Mouse (Mus musculus): ENCODE results near the gene Pllp.
A peak's percentile ranks its signal among the peaks of the same experiment; 100 is the strongest.

Pllp gene

GRCm38 (mm10) chr8:94695994-94696384 lies at the start of gene Pllp:
TSS of gene Pllp (minus strand) at chr8:94696278.
- no peak for DNase-seq (ENCODE audit: low read depth)

GRCm38 (mm10) chr8:94745476-94746184 lies 49.6 kb upstream of the Pllp start, which contains the start of gene Ccl22:
TSS of gene Ccl22 (plus strand) at chr8:94745590.
- no peak for DNase-seq (ENCODE audit: low read depth)

- no peak for DNase-seq (ENCODE audit: low read depth)
Measured at GRCm38 (mm10) chr8:94744972-94745371, 48.9 kb upstream of the Pllp start.

DNA sequence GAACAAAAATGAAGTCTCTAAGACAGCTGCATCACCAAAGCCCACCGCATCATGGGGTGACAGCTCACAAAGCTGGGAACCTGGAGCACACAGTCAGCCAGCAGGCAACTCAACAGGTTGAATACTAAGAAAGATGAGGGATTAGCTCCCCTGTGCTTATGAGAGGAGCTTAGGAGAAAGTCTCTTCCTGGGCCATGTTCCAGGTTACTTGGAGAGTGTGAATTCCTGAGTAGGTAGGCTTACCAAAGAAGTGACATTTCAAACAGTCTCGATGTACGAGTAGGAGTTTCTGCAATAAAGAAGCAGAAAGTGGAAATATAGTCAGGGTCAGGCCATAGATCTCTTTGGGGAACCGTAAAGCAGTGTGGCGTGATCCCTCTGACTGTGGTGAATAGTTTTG lies 48.4 kb upstream of the Pllp start:
- no peak for DNase-seq (ENCODE audit: low read depth)

DNA sequence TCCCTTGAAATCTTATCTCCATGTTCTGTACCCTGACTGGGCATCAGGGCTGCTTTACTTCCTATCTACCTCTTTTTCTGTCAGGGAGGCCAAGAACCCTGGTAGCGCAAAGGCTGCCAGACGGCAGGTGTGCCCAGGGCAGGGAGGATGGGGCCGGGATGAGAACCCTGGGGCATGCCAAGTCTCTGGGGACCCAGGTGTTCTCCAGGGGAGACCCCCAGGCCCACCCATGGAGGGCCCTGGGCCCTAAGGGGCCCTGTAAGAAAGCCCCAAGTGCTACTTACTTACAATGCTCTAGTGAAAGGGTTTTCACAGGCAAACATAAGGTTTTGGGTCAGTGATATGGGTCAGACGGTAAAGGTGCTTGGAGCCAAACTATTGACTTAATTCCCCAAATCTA lies 45.6 kb upstream of the Pllp start:
- no peak for DNase-seq (ENCODE audit: low read depth)

DNA sequence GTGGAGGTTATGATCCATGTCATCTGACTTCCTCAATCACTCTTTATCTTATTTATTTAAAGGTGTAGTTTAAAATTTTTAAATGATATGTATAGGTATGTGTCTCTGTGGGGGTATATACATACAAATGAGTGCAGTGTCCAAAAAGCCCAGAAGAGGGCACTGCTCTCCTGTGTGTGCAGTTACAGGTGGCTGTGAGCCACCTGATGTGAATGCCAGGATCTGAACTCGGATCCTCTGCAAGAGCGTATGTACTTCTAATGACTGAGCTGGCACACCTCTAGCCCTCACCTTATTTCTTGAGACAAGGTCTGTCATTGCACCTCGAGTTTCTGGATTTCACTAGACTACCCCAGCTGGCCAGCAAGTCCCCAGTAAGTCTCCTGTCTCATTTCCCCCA lies 44.5 kb upstream of the Pllp start:
- DNase-seq (ENCODE audit: low read depth): peak; percentile 16

DNA sequence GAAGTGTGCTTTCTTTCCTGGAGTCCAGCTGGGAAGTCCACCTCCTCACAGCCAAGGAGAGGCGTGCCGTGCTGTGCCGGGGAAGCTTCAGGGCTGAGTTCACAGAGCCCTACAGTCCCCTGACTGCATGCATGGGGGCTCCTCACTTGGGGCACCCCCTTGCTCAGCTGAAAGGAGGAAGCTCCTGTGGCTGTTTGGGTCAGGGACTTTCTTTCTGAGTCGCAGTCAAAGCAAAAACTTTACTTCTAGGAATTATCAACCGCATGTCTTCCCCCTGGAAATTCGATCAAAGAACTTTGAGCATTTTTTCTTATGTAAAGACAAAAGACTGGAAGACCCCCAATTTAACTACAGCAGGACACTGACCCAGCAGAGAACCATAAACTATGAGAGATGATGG lies 43.8 kb upstream of the Pllp start:
- DNase-seq (ENCODE audit: low read depth): no peak

GRCm38 (mm10) chr8:94735426-94736094 lies 39.5 kb upstream of the Pllp start:
- DNase-seq (ENCODE audit: low read depth): peak; percentile 59

DNA sequence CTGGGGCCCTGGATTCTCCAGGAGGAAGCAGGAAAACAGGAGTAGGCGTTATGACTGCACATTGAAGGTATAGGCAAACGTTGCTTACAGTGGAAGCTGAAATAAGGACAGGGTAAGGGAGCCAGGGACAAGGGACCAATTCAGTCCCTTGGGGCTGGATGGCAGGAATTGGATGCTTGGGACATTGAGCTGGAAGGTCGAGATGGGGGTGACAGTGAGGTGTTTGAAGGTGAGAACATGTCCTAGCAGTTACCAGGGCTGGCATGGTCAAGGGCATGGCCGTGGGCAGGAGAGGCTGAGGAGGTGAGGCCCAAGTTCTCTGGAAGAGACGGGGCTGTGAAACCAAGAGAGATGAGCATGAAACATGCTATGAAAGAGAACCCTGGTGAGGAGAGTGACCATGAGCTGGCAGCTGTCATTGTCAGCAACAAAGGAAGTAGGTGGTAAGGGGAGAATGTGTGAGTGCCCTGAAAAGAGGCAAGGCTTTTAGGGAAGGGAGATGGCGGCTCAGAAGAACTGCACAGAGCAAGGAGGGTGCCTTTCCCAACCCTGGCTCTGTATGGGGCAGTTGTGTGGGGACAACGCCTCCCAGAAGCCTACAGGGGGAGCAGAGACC lies 38.8 kb upstream of the Pllp start:
- DNase-seq (ENCODE audit: low read depth): peak; percentile 18

- DNase-seq (ENCODE audit: low read depth): peak; percentile 30
Measured at GRCm38 (mm10) chr8:94733821-94734465, 37.9 kb upstream of the Pllp start.

DNA sequence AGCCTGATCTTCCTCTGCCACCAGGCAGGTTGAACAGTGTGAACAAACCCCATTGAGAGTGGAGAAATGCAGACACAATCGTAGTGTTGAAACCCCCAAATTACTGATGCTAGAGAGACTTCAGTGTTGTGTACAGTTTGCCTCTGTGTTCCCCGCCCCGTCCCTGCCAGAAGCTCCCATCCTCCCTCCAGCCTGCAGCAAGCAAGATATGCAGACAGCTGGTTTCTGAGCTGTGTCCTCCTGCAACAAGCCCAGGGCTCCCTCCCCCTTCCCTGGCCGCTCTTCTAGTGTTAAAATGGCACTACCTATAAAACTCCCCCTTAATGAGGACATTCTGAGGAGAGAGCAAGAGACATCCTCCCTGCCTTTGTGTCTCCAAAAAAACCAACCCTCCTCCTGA lies 33.2 kb upstream of the Pllp start:
- no peak for DNase-seq (ENCODE audit: low read depth)

- no peak for DNase-seq (ENCODE audit: low read depth)
Measured at GRCm38 (mm10) chr8:94725998-94726397, 29.9 kb upstream of the Pllp start.

DNA sequence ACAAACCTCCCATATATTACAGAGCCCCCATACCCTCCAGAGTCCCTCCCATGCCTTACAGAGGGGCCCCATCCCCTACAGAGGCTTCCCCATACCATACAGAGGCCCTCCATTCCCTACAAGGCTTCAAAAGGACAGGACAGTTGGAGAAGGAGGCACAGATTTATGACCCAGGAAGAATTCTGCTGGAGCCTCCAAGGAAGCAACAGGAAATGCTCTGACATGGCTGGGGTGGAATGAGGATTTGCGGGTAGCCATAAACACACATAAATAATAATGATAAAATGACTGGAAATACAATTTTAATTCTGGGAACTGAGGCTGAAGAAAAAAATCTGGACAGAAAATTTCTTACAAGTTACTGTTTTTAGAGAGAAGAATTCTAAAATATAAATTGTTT lies 20.8 kb upstream of the Pllp start:
- DNase-seq (ENCODE audit: low read depth): no peak

GRCm38 (mm10) chr8:94715871-94716270 lies 19.8 kb upstream of the Pllp start:
- DNase-seq (ENCODE audit: low read depth): no peak

GRCm38 (mm10) chr8:94714556-94714955 lies 18.5 kb upstream of the Pllp start:
- no peak for DNase-seq (ENCODE audit: low read depth)

DNA sequence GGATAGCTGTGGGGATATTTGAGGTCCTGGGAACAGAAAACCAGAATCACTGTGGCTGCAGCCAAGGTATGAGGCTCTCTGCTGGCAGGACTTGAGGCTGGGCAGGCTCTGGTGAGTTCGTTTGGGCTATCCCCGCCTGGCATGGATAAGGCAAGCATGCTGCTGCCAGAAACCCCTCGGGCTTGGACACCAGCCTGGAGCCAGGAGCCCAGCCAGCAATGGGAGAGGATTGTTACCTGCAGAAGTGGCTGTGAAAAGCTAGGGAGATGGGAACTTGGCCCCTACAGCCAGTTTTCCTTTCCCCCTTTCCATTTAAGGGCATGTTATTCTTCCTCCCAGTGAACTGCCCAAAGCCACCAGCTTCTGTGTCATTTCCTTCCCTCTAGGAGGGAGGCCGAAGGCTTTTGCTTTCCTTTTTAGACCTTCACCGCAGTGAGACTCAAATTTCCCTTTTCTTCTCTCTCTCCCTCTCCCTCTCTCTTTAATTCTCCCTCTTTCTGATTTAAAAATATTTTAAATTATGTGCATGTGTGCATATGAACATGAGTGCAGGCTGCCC lies 15.2 kb upstream of the Pllp start:
- peak; percentile 83 for DNase-seq (ENCODE audit: low read depth)

DNA sequence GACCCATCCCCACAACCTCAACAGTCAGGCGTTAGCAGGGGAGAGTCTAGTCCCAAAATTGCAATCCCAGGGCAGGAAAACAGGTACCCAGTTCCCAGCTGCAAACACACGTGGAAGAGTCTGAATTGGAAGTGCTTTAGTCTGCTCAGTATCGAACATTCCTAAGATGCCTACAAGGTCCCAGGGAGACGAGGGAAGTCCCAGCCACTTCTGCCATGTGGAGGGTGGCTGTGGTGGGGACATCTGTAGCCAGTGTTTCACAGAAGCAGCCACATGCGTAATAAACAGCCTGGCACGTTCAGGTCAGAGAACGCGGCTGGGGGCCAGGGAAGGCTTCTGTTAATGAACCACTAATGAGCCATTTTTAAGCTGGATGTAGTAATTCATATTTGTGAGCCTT lies 14.3 kb upstream of the Pllp start:
- no peak for DNase-seq (ENCODE audit: low read depth)

- no peak for DNase-seq (ENCODE audit: low read depth)
Measured at GRCm38 (mm10) chr8:94706732-94707395, 10.8 kb upstream of the Pllp start.

DNA sequence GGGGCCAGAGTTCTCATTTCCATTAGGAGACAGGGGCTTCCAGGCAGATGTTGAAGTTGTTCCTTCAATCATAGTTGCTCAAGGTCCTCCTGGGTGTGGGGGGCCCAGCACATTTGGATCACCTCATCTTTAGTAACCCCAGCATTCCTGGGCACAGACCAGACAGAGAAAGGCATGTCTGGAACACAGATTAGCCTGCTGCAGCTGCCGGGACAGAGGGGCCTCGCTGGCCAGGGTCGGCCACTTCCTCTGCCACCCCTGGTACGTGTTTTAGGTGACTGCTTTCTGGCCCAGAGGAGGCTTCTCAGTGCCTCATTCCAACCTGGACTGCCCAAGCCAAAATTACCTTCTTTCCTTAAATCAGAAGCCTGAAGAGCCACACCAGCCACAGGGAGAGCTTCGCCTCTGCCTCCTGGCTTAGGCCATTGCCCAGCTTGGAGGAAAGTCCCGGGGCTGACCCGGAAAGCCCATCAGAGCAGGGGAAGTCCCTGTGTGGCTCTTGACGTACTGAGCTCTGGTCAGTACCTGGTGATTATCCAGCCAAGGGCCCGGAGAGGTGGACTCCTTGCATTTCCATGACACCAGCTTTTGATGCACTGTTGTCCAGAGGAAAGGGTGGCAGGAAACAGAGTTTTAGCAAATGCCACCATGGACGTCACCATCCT lies 9.6 kb upstream of the Pllp start:
- DNase-seq (ENCODE audit: low read depth): no peak

DNA sequence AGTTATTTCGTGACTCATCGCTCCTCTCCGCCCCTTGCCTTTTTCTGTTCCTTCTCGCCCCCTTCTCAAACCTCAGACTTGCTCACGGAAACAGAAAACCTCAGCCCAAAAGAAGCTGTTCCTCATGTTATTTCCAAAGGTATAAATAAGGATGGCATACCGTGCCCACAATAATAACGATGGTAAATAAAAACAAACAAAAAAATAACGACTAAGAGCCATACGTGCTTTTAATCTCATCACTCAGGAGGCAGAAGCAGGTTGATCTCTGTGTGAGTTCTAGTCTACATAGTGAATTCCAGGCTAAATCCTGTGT lies 8.5 kb upstream of the Pllp start:
- DNase-seq (ENCODE audit: low read depth): no peak

- peak; percentile 99 for DNase-seq (ENCODE audit: low read depth)
Measured at GRCm38 (mm10) chr8:94703972-94704668, 8.0 kb upstream of the Pllp start.
